ENCODE assay signal across 23 mouse cellular contexts in the genomic region with DNA sequence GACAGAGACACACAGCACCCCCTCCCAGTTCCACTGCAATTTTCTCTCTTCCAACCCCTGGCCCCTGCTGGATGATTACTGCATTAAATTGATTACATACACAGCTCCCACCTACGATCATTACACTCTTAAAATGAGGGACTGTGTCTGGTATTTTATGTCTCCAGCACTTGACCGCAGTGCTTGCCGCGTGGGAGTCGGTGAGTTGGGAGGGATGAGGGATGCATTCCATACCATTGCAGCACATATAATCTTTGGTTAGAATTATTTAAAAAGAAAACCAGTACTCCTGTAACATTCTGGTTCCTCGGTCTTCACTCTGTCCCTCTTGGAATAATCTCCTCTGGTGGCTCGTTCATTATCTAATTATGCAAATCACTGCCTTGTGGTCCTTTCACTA.
DNase-seq lines count a peak whose midpoint lies in the region; ATAC-seq and TF ChIP-seq lines count a peak whose summit lies in the region.
"Had no signal": no experiment of that assay in that cellular context is flagged by ENCODE, and none has a peak within 500 bp of the region (broad histone marks: within the 10 kb centered on the region; RNA-seq: fewer than 3 reads in every experiment).

No protein-coding gene starts in this region.

- peak; percentile 64 for DNase-seq in embryonic facial prominence, embryonic 14.5 days (ENCODE audit: low spot score)
- no peak for DNase-seq in embryonic facial prominence, embryonic 10.5 days (ENCODE audit: low spot score)
- DNase-seq in kidney, postnatal 0 days (ENCODE audit: low spot score): peak; percentile 12
- no peak for DNase-seq in kidney, adult 8-10 months
- DNase-seq in neural tube, embryonic 11.5 days (ENCODE audit: low spot score): no peak
- DNase-seq in neural tube, embryonic 10.5 days (ENCODE audit: extremely low spot score, low spot score): no peak
- no peak for DNase-seq in testis, postnatal 10 days (ENCODE audit: low spot score)
- DNase-seq: adrenal gland, adult 8-10 months; B cell, adult 2 months; cerebellum, adult 11 months; cerebellum, adult 8-10 months; cerebellum, postnatal 14 days; gastrocnemius, postnatal 10 days; heart, adult 18-20 months; heart, postnatal 10 days had no signal

- H3K4me3 ChIP-seq in embryonic facial prominence, embryonic 14.5 days (ENCODE audit: low read depth, low read length): no peak overlapping the region
- H3K4me3 ChIP-seq in embryonic facial prominence, embryonic 10.5 days: no peak overlapping the region
- no peak overlapping the region for H3K4me3 ChIP-seq in kidney, postnatal 0 days (replicated peaks; ENCODE audit: low read depth, low read length)
- H3K4me3 ChIP-seq in neural tube, embryonic 11.5 days (ENCODE audit: low read depth, low read length): no peak overlapping the region
- H3K4me3 ChIP-seq: embryonic facial prominence, embryonic 13.5 days; erythroblast, embryonic 14.5 days; forebrain, embryonic 10.5 days; heart, embryonic 10.5 days; hindbrain, embryonic 15.5 days had no signal

- no peaks in the 10 kb centered on the region for H3K9me3 ChIP-seq in embryonic facial prominence, embryonic 14.5 days (ENCODE audit: control insufficient read depth, low read length)
- no peaks in the 10 kb centered on the region for H3K9me3 ChIP-seq in embryonic facial prominence, embryonic 10.5 days
- H3K9me3 ChIP-seq in kidney, postnatal 0 days (replicated peaks; ENCODE audit: low read length): no peaks in the 10 kb centered on the region
- no peaks in the 10 kb centered on the region for H3K9me3 ChIP-seq in neural tube, embryonic 11.5 days (ENCODE audit: control insufficient read depth, low read length)
- H3K9me3 ChIP-seq: embryonic facial prominence, embryonic 13.5 days; forebrain, embryonic 10.5 days; G1E; heart, embryonic 10.5 days; hindbrain, embryonic 15.5 days had no signal

- ATAC-seq in embryonic facial prominence, embryonic 14.5 days (ENCODE audit: low read depth): peak; percentile 67; the same call in 1 of the 2 replicates
- ATAC-seq in kidney, postnatal 0 days (replicated peaks; ENCODE audit: low FRiP score, low read depth): no peak
- 0 out of 2 replicates have a peak, but pooled peaks have one; percentile 16 for ATAC-seq in neural tube, embryonic 11.5 days (ENCODE audit: insufficient read depth, low FRiP score, low TSS enrichment)
- ATAC-seq: CD4-positive, CD25-positive, alpha-beta regulatory T cell, adult 4 months; forebrain, embryonic 16.5 days had no signal

- H3K4me1 ChIP-seq in embryonic facial prominence, embryonic 14.5 days (ENCODE audit: control insufficient read depth, insufficient read depth, low read length): no peaks in the 10 kb centered on the region; the same call in 1 of the 2 replicates
- H3K4me1 ChIP-seq in embryonic facial prominence, embryonic 10.5 days: peaks cover 4% of the 10 kb centered on the region
- no peaks in the 10 kb centered on the region for H3K4me1 ChIP-seq in kidney, postnatal 0 days (replicated peaks; ENCODE audit: insufficient read depth, low read length)
- H3K4me1 ChIP-seq in neural tube, embryonic 11.5 days (ENCODE audit: control insufficient read depth, insufficient read depth, low read length): no peaks in the 10 kb centered on the region
- H3K4me1 ChIP-seq: hindbrain, embryonic 15.5 days had no signal

- H3K27me3 ChIP-seq in embryonic facial prominence, embryonic 14.5 days (replicated peaks; ENCODE audit: control insufficient read depth, insufficient read depth, low read length): peaks cover 2% of the 10 kb centered on the region; the same call in 1 of the 2 replicates
- no peaks in the 10 kb centered on the region for H3K27me3 ChIP-seq in embryonic facial prominence, embryonic 10.5 days (replicated peaks; ENCODE audit: low read depth, poor library complexity, severe bottlenecking)
- no peaks in the 10 kb centered on the region for H3K27me3 ChIP-seq in kidney, postnatal 0 days (ENCODE audit: insufficient read depth, low read length)
- no peaks in the 10 kb centered on the region for H3K27me3 ChIP-seq in neural tube, embryonic 11.5 days (ENCODE audit: control insufficient read depth, insufficient read depth, low read length)
- H3K27me3 ChIP-seq: hindbrain, embryonic 15.5 days had no signal

- WGBS in embryonic facial prominence, embryonic 14.5 days: 48% methylated on average over 7 of the region's 7 CpGs
- WGBS in embryonic facial prominence, embryonic 10.5 days: 74% methylated on average over 7 of the region's 7 CpGs
- WGBS in kidney, postnatal 0 days: 40% methylated on average over 7 of the region's 7 CpGs
- 80% methylated on average over 7 of the region's 7 CpGs for WGBS in neural tube, embryonic 11.5 days

- H3K36me3 ChIP-seq in embryonic facial prominence, embryonic 14.5 days (ENCODE audit: control insufficient read depth, insufficient read depth, low read length): no peaks in the 10 kb centered on the region
- no peaks in the 10 kb centered on the region for H3K36me3 ChIP-seq in embryonic facial prominence, embryonic 10.5 days (replicated peaks)
- H3K36me3 ChIP-seq in kidney, postnatal 0 days (ENCODE audit: insufficient read depth, low read length): no peaks in the 10 kb centered on the region
- H3K36me3 ChIP-seq in neural tube, embryonic 11.5 days (ENCODE audit: control insufficient read depth, insufficient read depth, low read length): no peaks in the 10 kb centered on the region
- H3K36me3 ChIP-seq: embryonic facial prominence, embryonic 13.5 days; forebrain, embryonic 10.5 days; G1E; heart, embryonic 10.5 days; hindbrain, embryonic 15.5 days had no signal

- no peak overlapping the region for H3K4me2 ChIP-seq in embryonic facial prominence, embryonic 14.5 days (ENCODE audit: low read depth, low read length)
- H3K4me2 ChIP-seq in kidney, postnatal 0 days (ENCODE audit: low read length): no peak overlapping the region
- no peak overlapping the region for H3K4me2 ChIP-seq in neural tube, embryonic 11.5 days (ENCODE audit: low read depth)
- H3K4me2 ChIP-seq: embryonic facial prominence, embryonic 13.5 days; hindbrain, embryonic 15.5 days had no signal

- no peak overlapping the region for H3K27ac ChIP-seq in embryonic facial prominence, embryonic 14.5 days (replicated peaks; ENCODE audit: low read depth, low read length)
- no peak overlapping the region for H3K27ac ChIP-seq in embryonic facial prominence, embryonic 10.5 days (replicated peaks)
- H3K27ac ChIP-seq in kidney, postnatal 0 days: no peak overlapping the region
- no peak overlapping the region for H3K27ac ChIP-seq in neural tube, embryonic 11.5 days (ENCODE audit: low read depth, low read length)
- H3K27ac ChIP-seq: embryonic facial prominence, embryonic 13.5 days; forebrain, embryonic 10.5 days; heart, embryonic 10.5 days; hindbrain, embryonic 15.5 days had no signal

- no peak for TF ChIP-seq CTCF in kidney, postnatal 0 days (IDR thresholded peaks at IDR 0.05; ENCODE audit: low read depth)

- H3K9ac ChIP-seq in embryonic facial prominence, embryonic 14.5 days (ENCODE audit: low read depth, low read length): no peak overlapping the region
- no peak overlapping the region for H3K9ac ChIP-seq in kidney, postnatal 0 days (ENCODE audit: low read depth, low read length)
- no peak overlapping the region for H3K9ac ChIP-seq in neural tube, embryonic 11.5 days (ENCODE audit: low read length)
- H3K9ac ChIP-seq: embryonic facial prominence, embryonic 13.5 days; hindbrain, embryonic 15.5 days had no signal

Comparison
In these comparisons a context has a peak if more than half of its experiments do, and no peak if none do; other contexts are left out.
1. DNase-seq: peak in embryonic facial prominence, embryonic 14.5 days (single experiment) and kidney, postnatal 0 days (single experiment); none in embryonic facial prominence, embryonic 10.5 days (single experiment), kidney, adult 8-10 months (0 of 2), neural tube, embryonic 11.5 days (single experiment), neural tube, embryonic 10.5 days (single experiment) and testis, postnatal 10 days (single experiment).